Mouse (Mus musculus) lung, postnatal 10 days (tissue): ENCODE measurements around the gene Abhd2.

Source experiments
- DNase-seq: peaks from one replicate; pipeline ENCODE4 v3.0.0; 2021

Abhd2 gene

DNA sequence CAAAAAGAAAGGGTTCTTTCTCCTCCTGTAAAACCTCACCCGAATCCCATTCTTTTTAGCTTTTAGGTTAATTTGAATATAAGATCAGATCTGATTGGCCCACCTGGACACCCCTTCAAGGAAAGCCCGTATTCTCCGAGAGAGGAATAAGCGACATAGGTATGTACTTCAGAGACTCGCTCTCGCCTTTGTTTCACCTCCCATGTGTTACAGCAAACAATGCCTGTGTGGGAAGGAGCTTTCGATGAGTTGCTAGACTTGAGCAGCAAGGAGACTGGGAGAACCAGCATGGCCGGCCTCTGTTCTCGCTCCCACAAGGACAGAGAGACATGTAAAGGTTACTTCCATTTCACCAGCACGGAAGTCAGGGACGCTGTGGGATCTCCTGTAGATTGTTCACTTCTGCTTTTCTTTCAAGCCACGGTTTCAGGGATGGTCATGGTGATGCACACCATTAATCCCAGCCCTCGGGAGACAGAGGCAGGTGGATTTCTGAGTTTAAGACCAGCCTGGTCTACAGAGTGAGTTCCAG is 21.5 kb downstream of the Abhd2 start:
- no peak for DNase-seq

DNA sequence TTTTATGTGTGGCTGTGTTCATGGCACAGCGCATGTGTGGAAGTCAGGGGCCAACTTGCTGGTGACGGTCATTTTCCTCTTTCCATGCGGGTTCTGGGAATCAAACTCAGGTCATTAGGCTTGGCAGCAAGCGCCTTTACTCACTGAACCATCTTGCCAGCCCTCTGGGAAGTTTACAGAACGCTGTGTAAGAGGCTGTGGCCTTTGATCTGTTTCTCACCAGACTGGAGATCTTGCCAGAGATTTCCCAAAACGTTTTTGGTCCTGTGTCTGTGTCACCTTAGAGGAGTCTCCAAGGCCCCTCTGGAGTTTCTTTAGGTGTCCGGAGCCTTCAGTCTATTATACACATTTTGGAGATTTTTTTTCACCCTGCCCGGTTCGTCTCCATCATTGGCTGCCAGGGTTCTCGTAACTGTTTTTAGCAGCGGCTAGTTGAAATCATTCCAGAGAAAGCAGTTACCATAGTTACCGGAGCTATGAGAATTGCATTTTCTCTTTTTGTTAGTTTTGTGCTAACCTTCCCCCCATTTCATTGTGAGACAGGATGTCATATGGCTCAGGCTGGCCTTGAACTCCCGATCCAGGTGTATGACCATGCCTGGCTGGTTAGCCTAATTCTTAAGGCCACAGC is 22.3 kb downstream of the Abhd2 start:
- DNase-seq = no peak

DNA sequence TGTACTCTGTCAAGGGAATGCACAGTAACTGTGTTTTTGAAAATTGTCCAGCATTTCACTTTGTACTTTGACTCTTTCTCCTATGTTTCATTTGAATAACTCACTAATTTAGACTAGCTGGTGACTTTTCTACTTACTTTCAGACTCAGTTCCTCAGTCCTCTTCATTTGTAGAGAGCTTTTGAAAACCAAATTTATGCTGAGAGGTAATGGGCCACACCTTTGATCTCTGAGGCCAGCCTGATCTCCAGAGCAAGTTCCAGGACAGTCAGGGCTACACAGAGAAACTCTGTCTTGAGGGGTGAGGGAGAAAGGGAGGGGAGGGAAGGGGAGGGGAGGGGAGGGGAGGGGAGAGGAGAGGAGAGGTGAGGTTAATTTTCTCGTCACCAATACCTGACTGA is 25.7 kb downstream of the Abhd2 start:
- no peak for DNase-seq

DNA sequence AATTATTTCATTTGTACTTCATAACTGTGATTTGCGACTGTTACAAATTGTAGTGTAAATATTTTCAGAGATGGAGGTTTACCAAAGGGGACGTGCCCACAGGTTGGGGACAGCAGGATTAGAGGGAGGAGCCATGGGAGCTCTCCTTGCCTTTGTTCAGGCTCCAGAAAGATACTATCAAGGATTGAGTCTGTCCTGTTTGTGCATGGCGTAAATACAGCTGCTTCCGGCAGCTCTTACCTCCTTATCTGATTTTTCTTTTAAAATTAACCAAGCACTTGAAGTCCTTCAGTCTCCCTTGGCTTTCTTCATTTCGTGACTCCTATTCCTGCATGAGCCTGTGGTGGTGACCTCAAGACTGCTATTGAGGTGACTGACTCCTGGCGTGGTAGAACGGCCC is 26.5 kb downstream of the Abhd2 start:
- DNase-seq = peak; percentile 72

DNA sequence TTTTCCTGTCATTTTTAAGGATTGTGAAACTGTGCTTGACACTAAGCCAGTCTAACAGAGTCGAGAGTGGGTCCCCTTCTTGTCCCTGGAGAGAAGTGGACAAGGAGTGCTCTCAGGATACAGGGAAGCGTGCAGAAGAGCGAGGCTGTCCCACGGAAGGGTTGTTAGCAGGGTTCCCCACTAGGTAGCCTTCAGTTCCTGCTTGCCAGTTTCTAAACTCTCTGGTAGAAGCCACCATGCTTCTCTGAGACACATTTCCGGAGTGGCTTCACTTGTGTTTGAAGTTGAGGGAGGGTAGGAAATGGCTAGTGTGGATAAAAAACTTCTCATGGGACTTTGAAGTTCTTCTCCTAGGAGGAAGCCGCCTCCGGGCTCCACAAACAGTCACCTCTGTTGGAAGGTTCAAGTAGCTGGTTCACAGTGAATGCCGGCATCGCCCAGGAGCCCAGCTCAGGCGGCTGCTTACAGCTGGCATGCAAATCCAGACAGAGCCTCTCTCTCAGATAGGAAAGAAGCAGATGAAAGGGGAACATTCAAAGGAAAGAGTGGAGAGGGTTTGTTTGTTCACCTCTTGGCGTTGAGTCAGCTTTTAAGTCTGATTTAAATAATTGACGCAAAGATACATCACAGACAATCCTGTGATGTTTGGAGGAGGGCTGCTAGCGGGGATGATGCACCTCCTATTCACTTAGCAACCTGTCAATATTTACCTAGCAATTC is 27.6 kb downstream of the Abhd2 start:
- peak; percentile 63 for DNase-seq

DNA sequence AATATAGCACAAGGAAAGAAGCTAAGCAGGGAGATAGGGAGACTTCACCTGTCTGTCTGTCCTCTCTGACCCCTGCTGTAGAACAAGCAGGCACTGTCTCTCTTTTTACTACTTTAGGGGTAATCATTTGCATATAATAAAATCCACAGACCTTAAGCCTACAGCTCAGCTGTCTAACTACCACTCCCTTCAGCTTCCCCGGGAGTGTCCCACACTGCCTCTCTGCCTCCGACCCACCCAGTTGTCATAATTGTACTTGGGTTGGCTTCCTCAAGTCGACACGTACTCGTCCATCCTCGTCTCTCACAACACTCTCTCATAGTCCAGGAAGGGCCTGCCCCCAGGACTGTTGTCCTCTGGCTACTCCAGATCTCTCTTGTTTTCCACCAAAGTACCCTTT is 29.1 kb downstream of the Abhd2 start:
- no peak for DNase-seq

DNA sequence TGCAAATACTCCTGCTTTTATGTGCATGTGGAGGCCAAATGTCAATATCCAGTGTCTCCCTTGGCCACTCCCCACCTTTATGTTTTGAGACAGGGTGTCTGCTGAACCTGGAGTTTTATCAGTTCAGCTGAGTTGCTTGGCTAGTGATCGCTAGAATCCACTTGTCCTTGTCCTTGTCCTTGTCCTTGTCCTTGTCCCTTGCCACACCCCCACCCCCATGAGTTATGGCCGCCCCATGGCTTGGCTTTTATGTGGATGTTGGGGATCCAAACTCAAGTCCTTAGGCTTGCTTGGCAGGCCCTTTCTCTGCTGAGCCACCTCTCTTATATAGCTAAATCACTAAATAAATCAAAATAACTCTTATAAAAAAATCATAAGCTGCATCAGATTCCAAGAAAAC is 29.6 kb downstream of the Abhd2 start:
- DNase-seq = no peak

DNA sequence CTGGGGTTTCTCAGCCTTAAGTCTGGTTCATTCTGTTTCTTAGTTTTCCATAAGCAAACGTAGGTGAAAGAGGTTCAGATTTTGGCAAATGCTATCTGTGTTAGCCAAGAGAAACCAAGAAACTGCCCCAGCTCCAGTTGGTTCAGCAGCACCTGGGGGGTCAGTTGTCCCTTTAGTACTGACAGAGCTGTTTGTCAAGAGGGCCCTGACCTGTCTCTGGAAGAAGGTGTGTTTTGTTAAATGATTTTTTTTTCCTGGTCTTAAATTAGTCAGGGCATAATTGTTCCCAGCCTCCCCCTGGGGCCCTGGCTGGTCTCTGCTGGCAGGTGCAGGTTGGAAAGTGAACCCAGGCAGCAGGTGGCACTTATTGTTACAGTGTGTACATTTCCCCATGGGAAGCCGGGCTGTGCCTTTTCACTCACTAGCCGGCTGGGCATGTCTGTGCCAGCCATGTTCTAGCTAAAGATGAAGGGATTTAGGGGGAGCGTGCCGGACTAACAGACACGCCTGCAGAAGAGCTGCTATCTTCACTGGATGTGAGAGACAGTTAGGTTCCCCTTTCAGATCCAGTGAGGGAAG is 30.3 kb downstream of the Abhd2 start:
- no peak for DNase-seq

DNA sequence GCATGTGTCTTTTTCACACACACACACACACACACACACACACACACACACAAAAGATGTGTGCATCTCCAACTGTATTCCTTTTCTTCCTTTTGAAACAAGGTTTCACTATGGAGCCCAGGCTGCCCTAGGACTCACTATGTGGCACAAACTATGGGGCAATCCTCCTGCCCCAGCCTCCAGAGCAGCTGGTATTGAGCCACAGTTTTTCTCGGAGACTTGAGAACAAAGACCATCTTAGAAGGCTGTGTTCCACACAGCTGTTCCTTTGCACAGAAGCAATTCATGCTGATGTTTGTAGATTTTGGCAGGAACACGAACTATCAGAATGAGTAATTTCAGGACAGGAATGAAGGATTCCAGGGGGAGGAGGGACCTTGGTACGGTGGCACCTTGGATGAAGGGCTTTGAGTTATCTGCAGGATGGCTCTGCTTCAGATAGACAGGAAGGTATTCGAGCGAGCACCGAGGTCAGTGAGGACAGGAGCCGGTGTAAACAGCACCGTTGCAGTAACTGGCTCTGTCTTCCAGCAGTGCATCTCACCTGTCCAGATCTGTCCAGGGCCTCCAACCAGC is 35.5 kb downstream of the Abhd2 start:
- DNase-seq = no peak

DNA sequence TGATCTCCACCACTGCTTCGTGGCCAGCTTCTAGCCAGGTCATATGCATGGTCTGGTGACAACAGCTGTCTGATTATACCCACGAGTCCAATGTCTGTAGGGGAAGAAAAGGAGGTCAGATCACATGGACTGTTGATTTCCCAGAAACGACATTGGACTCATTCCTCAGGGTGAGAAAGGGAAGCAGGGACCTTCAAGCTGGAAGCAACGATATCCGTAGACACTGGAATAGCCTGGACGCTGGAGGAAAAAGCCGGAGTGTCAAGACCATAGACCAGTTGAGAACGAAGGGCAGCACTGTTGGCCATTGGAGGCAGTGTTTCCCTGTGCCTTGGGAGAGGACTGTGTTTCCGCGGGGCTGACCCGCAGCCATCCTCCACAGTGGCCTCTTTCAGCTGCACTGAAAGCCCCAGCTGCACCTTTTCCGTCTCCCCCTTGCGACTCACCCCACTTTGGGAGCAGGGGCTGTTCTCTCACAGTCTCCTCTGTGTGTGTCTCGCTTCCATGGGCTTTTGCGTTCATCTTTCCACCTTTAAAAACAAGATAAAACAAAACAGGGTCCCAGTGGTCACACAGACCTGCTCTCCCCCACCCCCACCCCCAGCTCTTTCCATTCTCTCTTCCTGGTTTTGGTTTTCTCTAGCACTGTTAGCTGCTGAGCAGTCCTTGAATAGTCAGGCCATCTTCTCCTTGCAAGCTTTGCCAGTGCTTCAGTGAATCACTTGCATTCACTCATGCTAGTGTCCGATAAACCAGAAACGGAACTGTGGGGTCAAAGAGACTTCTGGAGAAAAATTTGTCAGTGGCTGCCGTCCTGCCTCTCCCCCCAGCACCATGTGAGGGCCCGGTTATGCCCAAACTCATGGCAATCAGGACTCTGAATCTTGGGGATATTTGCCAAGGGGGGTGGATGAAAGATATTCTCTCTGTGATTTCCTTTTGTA is 36.5 kb downstream of the Abhd2 start:
- DNase-seq = peak; percentile 57

DNA sequence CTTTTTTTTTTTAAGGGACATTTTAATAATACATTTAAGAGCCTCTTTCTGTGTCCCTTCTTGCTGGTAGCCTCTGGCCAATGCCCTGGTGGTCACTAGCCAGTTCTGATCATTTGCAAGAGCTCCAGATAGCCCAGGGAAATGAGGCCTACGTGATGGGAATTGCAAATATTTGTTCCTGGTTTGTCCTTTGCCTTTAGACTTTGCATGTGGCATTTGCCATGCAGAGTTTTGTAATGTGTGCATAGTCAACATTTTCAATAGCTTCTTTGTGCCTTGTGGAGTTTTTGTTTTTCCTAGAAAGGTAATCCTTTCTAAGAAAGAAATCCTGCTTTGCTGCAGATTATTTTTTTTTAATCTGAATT is 37.2 kb downstream of the Abhd2 start:
- no peak for DNase-seq

DNA sequence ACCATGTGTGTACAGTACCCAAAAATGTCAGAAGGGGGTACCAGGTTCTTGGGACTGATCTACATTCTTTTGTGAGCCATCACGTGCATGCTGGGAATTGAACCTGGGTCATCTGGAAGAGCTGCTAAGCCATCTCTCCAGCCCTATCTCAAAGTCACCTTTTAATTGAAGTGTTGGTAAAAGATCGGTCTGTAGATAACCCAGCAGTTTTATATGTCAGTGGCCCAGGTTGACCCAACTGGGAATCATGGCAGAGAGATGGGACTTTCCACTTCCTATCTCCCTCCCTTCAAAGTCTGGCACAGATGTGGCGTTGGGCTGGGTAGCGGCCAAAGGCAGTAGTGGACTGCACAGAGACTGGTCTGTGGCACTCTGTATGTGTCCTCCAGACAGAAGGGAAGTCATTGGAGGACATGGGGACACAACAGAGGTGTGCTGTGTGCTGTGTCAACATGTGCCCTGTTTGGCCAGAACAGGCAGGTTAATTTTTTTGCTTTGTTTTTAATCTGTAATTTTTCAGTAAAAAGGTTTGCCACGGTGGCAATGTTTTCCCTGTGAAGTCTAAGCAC is 38.5 kb downstream of the Abhd2 start:
- peak; percentile 50 for DNase-seq

DNA sequence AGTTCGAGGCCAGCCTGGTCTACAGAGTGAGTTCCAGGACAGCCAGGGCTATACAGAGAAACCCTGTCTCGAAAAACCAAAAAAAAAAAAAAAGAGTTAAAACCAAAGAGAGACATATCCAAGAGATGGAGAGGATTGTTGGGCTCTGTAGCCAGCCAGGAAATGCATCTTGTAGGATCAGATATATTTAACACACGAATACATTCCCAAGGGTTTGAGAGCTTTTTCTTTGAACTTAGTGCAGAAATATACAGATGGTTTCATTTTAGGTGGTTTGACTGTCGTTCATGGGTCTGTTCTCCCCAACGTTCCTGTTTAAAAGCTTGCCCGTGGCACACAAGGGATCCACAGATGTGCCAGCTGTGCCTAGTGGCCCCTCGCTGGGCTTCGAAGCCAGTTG is 39.2 kb downstream of the Abhd2 start:
- no peak for DNase-seq

DNA sequence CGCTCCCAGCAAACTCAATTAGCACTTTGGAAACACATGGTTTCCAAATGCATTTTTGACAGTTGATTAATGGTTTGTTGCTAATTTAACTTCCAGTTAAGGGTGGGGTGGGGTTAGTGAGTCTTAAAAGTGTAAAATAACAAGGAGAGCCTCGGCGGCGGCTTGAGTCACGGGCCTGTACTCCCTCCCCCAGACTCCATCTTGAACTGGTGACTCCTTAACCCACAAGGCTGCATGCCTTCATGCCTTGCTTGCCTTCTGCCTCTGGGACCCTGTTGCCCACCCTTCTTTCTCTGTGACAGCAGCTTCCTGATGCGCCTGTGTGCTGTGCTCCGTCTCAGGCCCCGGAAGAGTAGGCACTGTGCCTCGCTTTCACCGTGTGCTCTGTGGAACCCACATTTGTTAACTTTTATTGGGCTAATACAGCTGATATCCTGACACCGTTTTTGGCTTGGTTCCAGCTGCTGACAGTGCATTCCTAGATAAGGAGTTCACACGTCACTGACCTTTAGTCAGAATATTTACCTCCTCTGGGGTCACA is 40.6 kb downstream of the Abhd2 start:
- no peak for DNase-seq

DNA sequence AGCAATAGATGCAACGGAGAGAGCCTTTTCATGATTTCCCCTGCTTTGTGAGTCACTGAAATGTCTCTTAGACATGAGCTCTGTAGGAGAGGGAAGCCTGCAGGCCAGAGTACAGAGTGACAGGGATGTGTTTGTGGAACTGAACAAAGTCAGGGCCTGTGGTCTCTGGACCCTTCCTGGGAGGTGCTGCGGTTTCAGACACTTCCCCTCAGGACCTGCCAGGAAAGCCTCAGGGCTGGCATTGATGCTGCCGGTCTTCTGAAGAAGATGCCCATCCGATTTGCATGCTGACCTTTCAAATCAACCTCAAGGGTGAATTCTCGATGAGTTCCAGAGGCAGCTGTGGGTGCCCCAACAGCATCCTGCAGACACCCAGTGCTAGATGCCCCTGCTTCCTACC is 41.5 kb downstream of the Abhd2 start:
- no peak for DNase-seq

DNA sequence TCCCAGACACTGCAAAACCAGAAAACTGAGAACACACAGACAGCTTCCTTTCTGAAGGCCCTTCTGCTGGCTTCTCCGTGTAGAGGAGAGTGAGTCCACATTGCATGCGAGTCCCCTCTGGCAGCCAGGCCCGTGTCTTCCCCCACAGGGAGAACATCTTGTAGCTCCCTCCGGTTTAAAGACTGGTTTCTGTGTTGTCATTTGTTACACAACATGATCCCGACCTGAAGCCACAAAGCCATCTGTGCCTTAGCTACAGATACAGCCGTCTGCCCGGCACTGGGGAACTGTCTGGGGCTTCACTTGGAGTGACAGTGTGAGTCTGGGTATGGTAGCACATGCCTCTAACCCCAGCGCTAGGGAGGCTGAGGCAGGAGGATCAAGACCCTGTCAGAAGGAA is 42.1 kb downstream of the Abhd2 start:
- DNase-seq = no peak

DNA sequence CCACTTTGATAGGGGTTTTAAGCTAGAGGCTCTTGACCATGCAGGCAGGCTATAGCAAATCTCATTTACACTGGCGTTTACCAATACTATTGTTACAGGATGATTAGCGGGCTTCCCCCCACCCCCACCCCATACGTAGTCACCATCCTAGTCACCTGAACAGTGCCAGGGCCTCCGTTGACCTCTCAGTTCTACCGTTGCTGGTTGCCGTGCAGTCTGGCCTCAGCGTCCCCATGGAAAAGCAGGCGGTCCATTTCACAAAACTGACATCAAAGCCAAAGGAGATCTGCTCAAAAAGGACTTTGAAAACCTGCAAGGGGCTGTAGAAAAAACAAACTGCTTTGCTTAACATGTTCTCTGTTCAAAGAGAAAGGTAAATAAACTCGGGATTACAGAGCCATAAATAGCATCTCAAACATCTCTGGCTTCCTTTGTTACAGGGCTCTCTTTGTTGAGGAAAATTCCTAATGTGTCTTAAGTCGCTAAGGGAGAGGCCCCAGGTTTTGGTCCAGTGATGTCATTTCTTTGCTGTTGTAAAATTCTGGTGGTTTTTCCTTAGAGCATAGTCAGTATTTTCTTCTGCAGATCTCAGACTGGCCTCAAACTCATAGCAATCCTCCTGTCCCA is 43.2 kb downstream of the Abhd2 start:
- DNase-seq = no peak

DNA sequence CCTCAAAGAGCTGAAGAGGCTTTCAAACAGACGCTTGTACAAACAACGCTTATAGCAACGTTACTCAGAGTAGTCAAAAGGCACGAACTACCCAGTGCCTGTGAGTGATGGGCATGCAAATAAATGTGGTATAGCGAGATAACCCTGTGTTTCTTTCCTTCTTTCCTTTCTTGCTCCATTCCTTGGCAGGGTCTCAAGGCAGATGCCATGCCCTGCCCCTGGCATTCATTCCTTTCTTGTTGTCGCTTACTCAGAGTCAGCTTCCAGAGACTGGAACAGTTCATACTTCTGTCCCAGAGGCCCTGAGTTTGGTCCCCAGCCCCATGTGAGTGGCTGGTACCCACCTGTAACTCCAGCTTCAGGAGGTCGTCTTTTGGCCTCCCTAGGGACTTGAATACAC is 44.6 kb downstream of the Abhd2 start:
- DNase-seq = no peak

DNA sequence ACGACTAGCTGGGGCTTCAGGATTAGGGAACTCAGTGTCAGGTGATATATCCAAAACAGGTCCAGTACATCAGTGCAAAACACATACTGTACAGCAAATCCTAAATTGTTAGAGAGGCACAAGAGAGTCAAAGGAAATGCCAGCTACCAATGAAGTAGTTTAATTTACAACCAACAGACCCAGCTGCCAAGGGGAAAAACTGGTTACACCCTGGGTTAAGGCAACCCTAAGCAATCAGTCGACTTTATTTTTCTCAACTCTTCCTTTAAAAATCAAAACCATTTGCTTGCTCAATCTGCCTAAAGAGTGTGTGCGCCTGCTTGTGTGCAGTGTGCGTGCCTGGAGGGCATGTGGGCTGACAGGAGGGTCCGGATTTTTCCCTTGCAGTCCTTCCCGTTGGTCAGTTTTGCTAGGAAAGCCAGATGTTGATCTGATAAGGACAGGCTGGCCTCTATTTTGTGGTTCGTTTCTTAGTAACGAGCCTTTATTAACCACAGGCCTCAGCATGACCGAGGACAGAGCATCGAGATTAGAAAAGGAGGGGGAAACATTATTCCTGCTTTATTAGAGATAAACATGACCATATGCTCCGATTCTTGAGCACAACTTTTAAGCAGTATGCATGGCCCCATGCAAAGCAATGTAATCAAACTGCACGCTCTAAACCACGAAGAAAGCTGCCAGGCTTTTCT is 45.3 kb downstream of the Abhd2 start:
- DNase-seq = no peak

DNA sequence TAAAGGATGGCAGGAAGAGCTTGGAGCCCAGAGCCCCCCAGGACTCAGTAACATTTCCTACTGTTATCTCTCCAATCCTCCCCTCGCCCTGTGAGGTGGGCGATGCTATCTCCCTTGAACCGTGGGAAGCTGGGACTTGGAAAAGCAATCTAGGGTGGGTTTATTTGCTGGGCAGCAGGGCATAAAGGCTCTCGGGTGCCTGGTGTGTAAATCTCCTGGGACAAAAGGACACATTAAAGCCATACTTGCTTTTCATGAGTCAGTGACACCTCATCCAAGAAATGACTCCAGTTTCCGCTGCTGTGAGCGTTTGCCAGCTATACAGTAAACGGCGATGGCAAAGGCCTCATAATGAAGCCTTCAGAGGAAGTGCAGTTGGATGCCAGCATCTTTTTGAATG is 50.9 kb downstream of the Abhd2 start:
- DNase-seq = no peak

DNA sequence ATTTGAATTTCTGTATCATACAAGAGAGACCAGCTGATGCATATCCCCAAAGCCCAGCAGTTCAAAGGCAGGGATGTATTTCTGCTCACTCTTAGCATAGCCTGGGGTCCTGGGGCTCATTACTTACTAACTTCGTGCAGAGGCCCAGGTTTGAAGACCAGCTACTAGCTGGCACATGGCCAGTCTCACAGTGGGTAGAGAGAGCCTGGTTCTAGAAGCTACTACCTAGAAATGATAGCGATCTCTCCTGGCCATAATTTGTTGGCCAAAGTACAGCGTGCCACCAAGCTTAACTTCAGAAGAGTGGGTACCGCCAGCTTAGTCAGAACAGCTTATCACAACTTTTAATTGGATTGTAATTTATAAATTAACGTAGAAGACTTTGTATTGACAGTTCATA is 55.8 kb downstream of the Abhd2 start:
- DNase-seq = no peak
